Mouse (Mus musculus) gastrocnemius, adult 8-10 months (tissue): Measurements from ENCODE around the gene Cep290. TPM values are rescaled to one million over a fixed set of nuclear protein-coding genes. Genes with fewer than 3 reads are reported as not detected.
A peak's percentile ranks its signal among the peaks of the same experiment; 100 is the strongest.
"Not testable (repeated sequence)": the region's sequence is repeated elsewhere in the genome, so short reads cannot be mapped to it uniquely, and the experiment has no call there.

Experiments used
- DNase-seq, 2 experiments: peaks; one replicate each; pipeline ENCODE4 v3.0.0; 2022; ENCODE audit warnings: low spot score in 2 of 2
- total RNA-seq, 4 experiments: library from RNA; stranded (reverse); gene quantifications; 2 replicates each; pipeline ENCODE4 v1.2.4; 2022

The Cep290 gene
- 1 to 10 TPM; 2.9 to 4.3 (median 3.8) TPM for total RNA-seq

DNA sequence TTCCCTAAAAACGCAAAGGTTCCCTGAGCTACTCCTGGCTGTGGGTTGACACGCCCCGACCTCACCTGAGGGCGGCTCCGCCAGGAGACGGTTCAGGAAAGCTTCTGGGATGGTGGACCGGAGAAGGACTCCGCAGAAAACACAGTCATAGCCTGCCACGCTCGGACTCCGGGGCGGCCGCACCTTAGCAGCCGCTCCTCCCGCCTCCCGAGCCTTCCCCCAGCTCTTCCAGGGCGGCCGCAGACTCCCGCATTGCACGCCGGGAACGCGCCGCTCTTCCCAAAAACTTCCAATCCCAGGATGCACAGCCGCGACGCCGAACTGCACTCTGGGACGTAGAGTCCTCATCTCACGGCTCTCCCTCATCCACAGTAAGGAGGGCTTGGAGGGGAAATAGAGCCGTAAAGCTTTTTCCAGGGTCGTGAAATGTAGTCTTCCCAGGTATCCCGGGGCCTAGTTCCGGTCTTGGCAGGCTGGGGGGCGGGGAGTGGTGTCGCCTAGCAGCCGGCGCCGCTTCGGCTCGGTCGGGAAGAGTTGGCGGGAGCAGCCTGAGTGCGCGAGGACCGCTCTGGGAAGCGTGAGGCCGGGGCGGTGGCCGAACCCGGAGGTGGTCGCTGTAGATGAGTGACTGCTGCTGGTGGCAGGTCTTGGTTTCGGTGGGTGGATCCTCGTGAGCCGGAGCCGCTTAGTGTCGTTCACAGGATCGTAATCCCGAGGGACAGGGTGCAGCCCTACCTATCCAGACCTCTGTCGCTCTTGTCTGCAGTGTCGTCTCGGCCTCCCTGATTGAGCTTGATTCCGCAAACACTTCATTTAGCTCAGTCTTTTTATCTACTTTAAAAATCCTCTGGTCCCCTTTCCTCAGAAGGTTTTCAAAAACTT lies at the start of gene Cep290, which contains the start of gene Tmtc3:
TSS of gene Cep290 (plus strand) at position 462 of the 882 bp plus-strand sequence.
TSS of gene Tmtc3 (minus strand) at position 254 of the 882 bp plus-strand sequence.
- peak; percentile 88 to 92 for DNase-seq

DNA sequence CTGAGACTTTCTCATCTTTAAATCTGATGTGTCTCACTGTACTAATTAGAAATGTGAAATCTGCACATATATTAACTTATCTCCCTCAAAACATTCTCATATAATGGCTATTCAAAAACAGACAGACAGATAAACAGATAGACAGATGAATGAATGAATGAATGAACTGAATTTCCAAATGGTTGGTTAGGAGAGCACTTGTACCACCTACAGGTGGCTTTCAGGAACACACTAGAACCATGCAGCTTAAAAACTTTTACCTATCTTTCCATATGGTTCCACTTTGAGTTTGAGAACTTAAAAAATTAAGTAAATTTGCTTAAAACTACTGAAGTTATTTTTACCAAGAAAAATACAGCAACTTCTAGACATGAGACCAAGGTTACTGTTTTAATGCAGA lies 38.0 kb upstream of the Cep290 start:
- DNase-seq: no peak

DNA sequence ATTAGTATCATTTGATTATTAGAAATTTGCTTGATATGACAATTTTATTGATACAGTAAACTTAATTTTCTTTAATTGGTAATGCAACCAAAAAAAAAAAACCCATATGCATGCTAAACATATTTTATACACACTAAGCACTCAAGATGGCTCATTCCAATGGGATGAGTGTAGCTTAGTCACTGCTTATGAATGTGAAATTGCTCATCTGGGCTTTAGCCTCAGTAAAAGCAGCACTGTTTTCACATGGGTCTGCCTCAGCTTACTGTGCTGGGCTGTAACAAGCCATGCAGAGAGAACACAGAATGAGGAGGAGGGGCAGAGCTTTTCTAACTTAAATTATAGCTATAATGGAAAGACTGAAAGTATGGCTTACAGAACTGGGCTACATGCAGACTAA lies 26.8 kb upstream of the Cep290 start:
- no peak for DNase-seq

DNA sequence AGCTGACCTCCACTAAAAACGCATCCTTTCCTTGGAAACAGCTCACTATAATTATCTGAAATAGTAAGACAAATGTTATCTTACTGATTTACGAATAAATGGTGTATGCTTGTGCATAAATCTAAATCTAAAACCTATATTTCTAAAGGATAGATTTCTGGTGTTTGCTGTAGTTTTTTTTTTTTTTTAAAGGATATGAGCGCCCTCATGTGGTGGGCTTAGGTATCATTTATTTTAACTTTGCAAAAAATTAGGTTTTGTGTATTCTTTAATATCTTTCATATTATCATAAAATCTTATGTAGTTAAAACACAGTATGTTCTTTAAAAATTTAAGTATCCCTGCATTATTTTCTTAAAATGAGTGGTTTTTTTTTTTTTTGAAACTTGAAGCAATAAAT lies 12.3 kb upstream of the Cep290 start:
- no peak for DNase-seq

DNA sequence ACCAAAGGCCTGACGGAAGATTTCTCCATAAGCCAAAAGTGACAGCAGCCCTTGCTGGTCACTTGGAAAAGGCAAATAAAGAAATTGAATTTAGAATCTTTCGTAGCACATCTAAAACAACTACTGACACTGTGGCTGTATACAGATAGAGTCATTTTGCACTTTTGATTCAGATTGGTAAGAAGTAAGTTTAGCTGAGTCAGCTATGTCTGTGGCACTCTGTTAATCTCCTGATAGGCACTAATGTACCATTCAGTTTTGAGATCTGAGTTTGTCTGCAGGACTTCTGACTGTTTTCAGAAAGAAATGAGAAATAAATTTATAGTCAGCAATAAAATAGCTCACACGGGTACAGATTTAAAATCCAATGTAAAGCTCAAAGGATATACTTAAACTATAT lies 7.8 kb upstream of the Cep290 start:
- DNase-seq: no peak

DNA sequence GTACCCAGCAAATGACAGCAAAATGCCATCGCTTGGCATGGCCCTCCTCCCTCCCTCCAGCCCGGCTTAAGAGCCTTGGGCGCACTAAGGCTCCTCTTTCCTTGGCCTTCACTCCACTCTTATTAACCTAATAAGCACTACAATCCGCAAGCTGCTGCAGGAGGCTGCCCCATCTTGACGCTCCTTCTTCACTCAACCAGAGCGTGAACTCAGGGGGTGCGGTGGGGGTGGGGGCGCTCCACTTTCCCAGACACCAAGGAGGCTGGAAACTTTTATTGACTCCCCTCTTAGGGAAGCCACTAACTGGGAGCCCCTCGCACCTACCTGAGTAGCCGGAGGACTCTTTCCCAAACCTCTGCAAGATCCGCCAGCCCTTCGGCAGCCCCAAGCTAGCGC lies 659 bp upstream of the Cep290 start:
- DNase-seq: no peak

DNA sequence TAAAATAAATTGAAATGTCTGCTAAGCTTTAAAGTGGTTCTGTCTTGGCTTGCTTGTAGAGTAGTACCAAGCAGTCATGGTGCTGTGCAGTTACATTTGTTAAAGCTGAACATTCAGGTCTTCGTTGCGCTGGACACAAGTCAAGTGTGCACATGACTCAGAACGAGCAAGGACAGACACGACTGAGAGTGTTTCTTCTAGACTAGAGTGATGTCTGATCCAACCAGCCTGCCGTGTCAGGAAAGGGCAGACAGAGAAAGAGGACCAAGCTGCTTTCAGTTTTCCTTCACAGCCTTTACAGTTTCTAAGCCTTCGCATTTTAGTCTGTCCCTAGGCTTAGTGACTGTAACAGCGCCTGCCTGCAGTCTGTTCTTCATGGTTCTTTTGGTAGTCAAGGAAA lies 4.6 kb downstream of the Cep290 start:
- DNase-seq: no peak

DNA sequence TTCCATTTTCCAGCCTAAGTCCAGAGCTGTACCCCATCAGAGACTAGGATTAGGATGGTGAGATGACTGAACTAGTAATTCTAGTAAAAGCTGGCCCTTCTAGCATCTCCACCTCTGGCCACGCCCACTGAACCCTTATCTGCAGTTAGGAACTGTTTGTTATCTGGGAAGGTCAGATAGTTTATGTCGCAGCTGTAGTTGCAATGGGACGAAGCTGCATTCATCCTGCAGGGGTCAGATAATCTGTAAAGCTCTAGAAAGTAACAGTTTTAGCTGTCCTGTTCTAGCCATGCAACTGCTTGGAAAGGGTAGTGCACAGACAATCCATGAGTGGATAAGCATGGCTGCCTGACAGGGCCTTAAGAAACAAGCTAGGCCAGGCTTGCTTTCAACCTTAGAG lies 11.0 kb downstream of the Cep290 start:
- DNase-seq: no peak

- no peak for DNase-seq
Measured at GRCm38 (mm10) chr10:100508170-100508569, 20.8 kb downstream of the Cep290 start.

- DNase-seq: no peak
Measured at GRCm38 (mm10) chr10:100521617-100522016, 34.3 kb downstream of the Cep290 start.

- no peak for DNase-seq
Measured at GRCm38 (mm10) chr10:100522330-100522729, 35.0 kb downstream of the Cep290 start.

- no peak for DNase-seq
Measured at GRCm38 (mm10) chr10:100524499-100525390, 37.4 kb downstream of the Cep290 start.

GRCm38 (mm10) chr10:100556566-100557175 lies 69.3 kb downstream of the Cep290 start:
- no peak for DNase-seq

GRCm38 (mm10) chr10:100560194-100560883 lies 73.0 kb downstream of the Cep290 start:
- DNase-seq: not testable (repeated sequence)

GRCm38 (mm10) chr10:100564112-100564511 lies 76.8 kb downstream of the Cep290 start:
- DNase-seq: no peak

GRCm38 (mm10) chr10:100571707-100572106 lies 84.3 kb downstream of the Cep290 start:
- DNase-seq: no peak

DNA sequence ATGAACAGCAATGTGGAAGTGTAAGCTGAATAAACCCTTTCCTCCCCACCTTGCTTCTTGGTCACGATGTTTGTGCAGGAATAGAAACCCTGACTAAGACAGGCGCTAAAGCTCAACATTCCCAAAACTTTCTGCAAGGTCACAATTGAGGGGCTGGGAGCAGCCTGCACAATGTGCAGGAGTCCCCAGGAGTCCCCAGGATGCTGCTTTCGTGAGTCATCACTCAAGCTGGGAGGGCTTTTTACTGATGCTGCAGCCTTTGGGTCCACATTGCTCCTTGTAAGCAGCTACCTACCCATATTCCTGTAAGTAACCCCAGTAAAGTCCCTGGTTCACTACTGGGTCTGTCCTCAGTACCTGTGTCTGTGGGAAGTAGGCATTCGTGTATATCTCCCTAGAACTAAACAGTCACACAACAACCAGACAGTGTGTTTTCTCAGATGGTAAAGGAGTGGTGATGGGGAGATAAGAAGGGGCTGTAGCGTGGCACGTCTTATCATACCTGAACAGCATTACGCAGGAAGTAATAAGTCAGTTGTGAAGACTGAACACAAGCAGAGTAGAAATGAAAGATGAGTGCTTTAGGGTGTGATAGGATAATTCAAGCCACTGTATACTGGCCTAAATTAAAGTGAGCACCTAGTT lies 87.3 kb downstream of the Cep290 start:
- no peak for DNase-seq

DNA sequence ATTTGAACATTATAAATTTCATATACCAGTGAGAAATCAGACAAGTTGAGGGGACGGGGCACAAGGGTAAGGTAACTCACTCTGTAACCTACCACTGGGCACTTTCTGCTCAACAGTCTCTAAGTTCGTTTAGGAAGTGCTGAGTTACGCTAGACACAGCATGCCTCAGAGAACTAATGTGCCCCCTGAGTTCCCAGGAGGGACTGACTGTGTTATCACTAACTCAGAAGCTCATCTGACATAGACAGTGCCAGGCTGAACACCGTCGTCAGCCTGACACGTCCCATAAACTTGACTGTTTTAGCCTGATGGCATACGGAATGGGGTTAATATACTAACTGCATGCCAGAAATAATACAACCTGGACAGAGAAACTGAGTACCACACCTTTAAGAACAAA lies 87.9 kb downstream of the Cep290 start:
- no peak for DNase-seq

DNA sequence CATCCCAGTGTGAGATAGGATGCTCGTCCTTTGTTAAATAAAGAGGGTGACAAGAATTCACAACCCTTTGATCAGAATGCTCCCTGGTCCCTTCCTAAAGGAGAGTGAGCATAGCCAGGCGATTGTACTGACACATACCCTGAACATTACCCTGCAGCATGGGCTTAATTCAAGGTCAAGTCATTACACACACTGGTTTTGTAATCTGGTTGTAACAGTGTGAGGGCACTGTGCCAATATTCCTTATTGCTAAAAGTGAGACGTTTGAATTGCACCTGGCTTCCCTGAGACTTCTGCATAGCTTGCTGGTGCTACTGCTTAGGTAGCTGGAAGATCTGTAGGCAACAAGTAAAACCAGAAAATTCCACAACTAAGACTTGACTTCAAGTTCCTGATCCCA lies 96.8 kb downstream of the Cep290 start:
- DNase-seq: no peak

DNA sequence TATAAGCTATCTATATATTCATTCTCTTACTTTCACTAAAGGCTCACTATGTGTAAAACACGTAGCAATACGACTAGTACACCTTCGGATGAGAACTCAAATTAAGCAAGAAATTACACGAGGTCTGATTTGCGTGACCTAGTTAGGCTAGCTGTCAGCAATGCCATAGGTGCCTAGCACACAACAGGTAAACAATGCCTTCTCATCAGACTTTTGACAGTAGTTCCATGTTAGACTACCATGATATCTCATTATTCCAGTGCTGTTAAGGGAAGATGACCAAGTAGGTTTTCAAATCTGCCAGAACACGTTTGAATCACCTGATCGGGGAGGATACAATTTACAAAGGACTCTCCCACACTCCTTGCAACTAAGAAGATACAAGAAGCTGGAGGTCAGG lies 101.2 kb downstream of the Cep290 start:
- no peak for DNase-seq
